Mouse (Mus musculus): ENCODE data around the gene Rgs3. TPM values are rescaled to one million over a fixed set of nuclear protein-coding genes. Genes with fewer than 3 reads are reported as not detected.

Gene Rgs3
- polyA plus RNA-seq, 1 experiment from 2014 or later = 66.9 TPM

GRCm38 (mm10) chr4:62744534-62744956, 184.9 kb downstream of the Rgs3 start:
- Histone ChIP-seq H3K9ac (ENCODE audit: low read depth, low read length) (no peak overlapping the region), H3K4me2 (ENCODE audit: low read length) (no peak overlapping the region), H3K9me3 (replicated peaks; ENCODE audit: control insufficient read depth, low read length, poor library complexity, severe bottlenecking) (no peaks in the 10 kb centered on the region), H3K27ac (ENCODE audit: low read length) (no peak overlapping the region), H3K4me3 (ENCODE audit: low read depth, low read length) (no peak overlapping the region), H3K27me3 (ENCODE audit: control insufficient read depth, insufficient read depth, low read depth, low read length) (no peaks in the 10 kb centered on the region), H3K4me1 (ENCODE audit: control insufficient read depth, insufficient read depth, low read length) (no peaks in the 10 kb centered on the region), H3K36me3 (ENCODE audit: control insufficient read depth, insufficient read depth, low read length) (no peaks in the 10 kb centered on the region)
- ATAC-seq = no peak
- 48% methylated on average over 10 of the region's 10 CpGs for WGBS

GRCm38 (mm10) chr4:62744985-62745638, 185.5 kb downstream of the Rgs3 start:
- no peak for ATAC-seq
- no peaks in the 10 kb centered on the region for H3K27me3 ChIP-seq (ENCODE audit: control insufficient read depth, insufficient read depth, low read depth, low read length)
- no peaks in the 10 kb centered on the region for H3K9me3 ChIP-seq (replicated peaks; ENCODE audit: control insufficient read depth, low read length, poor library complexity, severe bottlenecking)
- WGBS = 43% methylated on average over 1 of the region's 1 CpGs
- no peak overlapping the region for H3K9ac ChIP-seq (ENCODE audit: low read depth, low read length)
- no peaks in the 10 kb centered on the region for H3K36me3 ChIP-seq (ENCODE audit: control insufficient read depth, insufficient read depth, low read length)
- H3K4me1 ChIP-seq (ENCODE audit: control insufficient read depth, insufficient read depth, low read length) = no peaks in the 10 kb centered on the region
- H3K4me3 ChIP-seq (ENCODE audit: low read depth, low read length) = no peak overlapping the region
- H3K4me2 ChIP-seq (ENCODE audit: low read length) = no peak overlapping the region
- no peak overlapping the region for H3K27ac ChIP-seq (ENCODE audit: low read length)

Other genes starting within 250 kb of the Rgs3 start
- 21.4 and 21.9 TPM in 2 replicates for gene Fkbp15, start 199.3 kb upstream of the Rgs3 start, polyA plus RNA-seq (2015; fragmentation: Nextera tagmentation; extraction: Ambion mirVana)
- gene Slc31a1, start 199.1 kb upstream of the Rgs3 start, polyA plus RNA-seq (2015; fragmentation: Nextera tagmentation; extraction: Ambion mirVana) = 36.8 and 37.7 TPM in 2 replicates
- gene Cdc26, start 151.2 kb upstream of the Rgs3 start, polyA plus RNA-seq (2015; fragmentation: Nextera tagmentation; extraction: Ambion mirVana) = 75.1 and 76.4 TPM in 2 replicates
- gene Prpf4, start 151.1 kb upstream of the Rgs3 start, polyA plus RNA-seq (2015; fragmentation: Nextera tagmentation; extraction: Ambion mirVana) = 14.5 and 16.3 TPM in 2 replicates
- gene Rnf183, start 124.6 kb upstream of the Rgs3 start, polyA plus RNA-seq (2015; fragmentation: Nextera tagmentation; extraction: Ambion mirVana) = 0.13 TPM in 1 of 2 replicates, not detected in the other
- gene Wdr31, start 89.0 kb upstream of the Rgs3 start, polyA plus RNA-seq (2015; fragmentation: Nextera tagmentation; extraction: Ambion mirVana) = 15.5 and 17.3 TPM in 2 replicates
- gene Bspry, start 79.8 kb upstream of the Rgs3 start, polyA plus RNA-seq (2015; fragmentation: Nextera tagmentation; extraction: Ambion mirVana) = 0.85 and 1.1 TPM in 2 replicates
- 12.7 and 13.8 TPM in 2 replicates for gene Hdhd3, start 56.4 kb upstream of the Rgs3 start, polyA plus RNA-seq (2015; fragmentation: Nextera tagmentation; extraction: Ambion mirVana)
- gene Alad, start 39.9 kb upstream of the Rgs3 start, polyA plus RNA-seq (2015; fragmentation: Nextera tagmentation; extraction: Ambion mirVana) = 70.6 and 76.7 TPM in 2 replicates
- gene Pole3, start 34.8 kb upstream of the Rgs3 start, polyA plus RNA-seq (2015; fragmentation: Nextera tagmentation; extraction: Ambion mirVana) = 57.9 and 64.7 TPM in 2 replicates
- 0.49 and 0.91 TPM in 2 replicates for gene 4933430I17Rik, start 34.5 kb upstream of the Rgs3 start, polyA plus RNA-seq (2015; fragmentation: Nextera tagmentation; extraction: Ambion mirVana)